Mouse (Mus musculus) embryonic fibroblast, embryonic 13.5 days (primary cell): ENCODE results near the gene Mepe. TPM values are rescaled to one million over a fixed set of nuclear protein-coding genes. Genes with fewer than 3 reads are reported as not detected.

Source experiments
- H3K27ac ChIP-seq: 2 replicates; pipeline ENCODE4 v1.5.1; 2012; ENCODE audit warnings: low read length, control low read depth, inconsistent platforms; ENCODE audit not compliant: insufficient read depth
- H3K4me1 ChIP-seq: 2 replicates; pipeline ENCODE4 v1.6.1; 2011; ENCODE audit warnings: low read length; ENCODE audit not compliant: control insufficient read depth, insufficient read depth
- H3K4me3 ChIP-seq: 2 replicates; pipeline ENCODE4 v1.5.1; 2011; ENCODE audit warnings: mild to moderate bottlenecking, control low read depth, low read length; ENCODE audit not compliant: insufficient read depth
- CTCF ChIP-seq: IDR thresholded peaks from 2 replicates; pipeline ENCODE4 v1.5.1; 2011; ENCODE audit warnings: mild to moderate bottlenecking, control low read depth, low read length, moderate library complexity, borderline replicate concordance; ENCODE audit not compliant: insufficient read depth
- POLR2A ChIP-seq: IDR thresholded peaks from 2 replicates; pipeline ENCODE4 v1.6.1; 2011; ENCODE audit warnings: low read depth, mild to moderate bottlenecking, control low read depth, low read length, moderate library complexity
- polyA plus RNA-seq: library from polyadenylated mRNA; stranded (reverse); fragments of >200 nt; gene quantifications from 2 replicates; pipeline ENCODE4 v1.2.4, GENCODE M21; 2011; ENCODE audit warnings: low read depth; ENCODE audit not compliant: missing spikeins, insufficient read length

Mepe gene
- polyA plus RNA-seq, result not detected in 2 replicates

DNA sequence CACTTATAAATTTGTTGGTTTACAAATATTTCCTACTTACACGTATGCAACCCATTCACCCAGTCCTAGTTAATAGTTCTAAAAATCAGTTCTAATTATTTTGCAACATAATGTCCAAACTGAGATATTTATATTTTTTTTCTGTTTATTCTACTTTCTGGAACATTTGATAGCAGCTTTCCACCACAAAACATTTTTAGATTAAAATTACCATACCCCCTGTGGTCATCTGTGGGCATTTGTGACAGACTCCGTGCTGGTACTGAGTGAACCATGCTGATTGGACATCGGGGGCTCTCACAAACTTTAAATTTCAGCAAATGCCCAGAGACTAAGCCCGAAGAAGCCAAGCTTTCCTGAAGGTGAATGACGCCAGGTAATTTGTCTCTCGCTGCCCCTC, at the start of gene Mepe:
Mepe (plus strand) TSS at position 301 of the 400 bp plus-strand sequence.
- H3K4me3 ChIP-seq, result no peak within 1 kb of the TSS
- no peak within 1 kb of the TSS for H3K27ac ChIP-seq
- no peak for TF ChIP-seq POLR2A
- TF ChIP-seq CTCF, result no peak
- H3K4me1 ChIP-seq, result no peaks in the 10 kb centered on the region

- Histone ChIP-seq H3K4me1 (no peaks in the 10 kb centered on the region), H3K27ac (no peak overlapping the region), H3K4me3 (no peak overlapping the region)
- TF ChIP-seq CTCF, result no peak
- TF ChIP-seq POLR2A, result no peak
Measured at GRCm38 (mm10) chr5:104294201-104294600, 30.9 kb upstream of the Mepe start.

DNA sequence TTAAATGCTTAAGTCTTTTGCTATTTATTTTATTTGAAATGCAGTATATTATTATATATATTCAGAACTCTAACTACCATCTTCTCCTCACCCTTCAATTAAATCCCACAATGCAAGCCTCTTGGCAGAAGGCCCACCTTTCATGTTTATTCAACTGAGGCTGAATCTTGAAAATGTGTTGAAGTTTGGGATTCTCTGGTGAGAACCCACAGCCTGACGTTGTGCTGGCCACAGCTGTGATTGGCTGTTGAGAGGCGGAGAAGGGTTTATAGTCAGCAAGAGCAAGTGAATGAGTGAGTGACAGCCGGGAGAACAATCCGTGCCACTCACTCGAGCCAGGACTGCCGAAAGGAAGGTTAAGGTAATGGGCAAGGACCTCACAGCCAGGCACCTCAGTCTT, 26.1 kb upstream of the Mepe start, which contains the start of gene Ibsp:
Ibsp (plus strand) TSS at position 178 of the 400 bp plus-strand sequence.
- Histone ChIP-seq H3K4me1 (no peaks in the 10 kb centered on the region), H3K4me3 (no peak within 1 kb of the TSS), H3K27ac (no peak within 1 kb of the TSS)
- TF ChIP-seq POLR2A (no peak), CTCF (no peak)

GRCm38 (mm10) chr5:104314073-104314472, 11.1 kb upstream of the Mepe start:
- Histone ChIP-seq H3K4me1 (no peaks in the 10 kb centered on the region), H3K4me3 (no peak overlapping the region), H3K27ac (no peak overlapping the region)
- TF ChIP-seq CTCF, result no peak
- TF ChIP-seq POLR2A, result no peak

GRCm38 (mm10) chr5:104326884-104327283, 1.8 kb downstream of the Mepe start:
- Histone ChIP-seq H3K4me1 (no peaks in the 10 kb centered on the region), H3K27ac (no peak overlapping the region), H3K4me3 (no peak overlapping the region)
- TF ChIP-seq POLR2A (no peak), CTCF (no peak)

- no peak overlapping the region for H3K4me3 ChIP-seq
- TF ChIP-seq POLR2A (no peak), CTCF (no peak)
Measured at GRCm38 (mm10) chr5:104327389-104327788, 2.3 kb downstream of the Mepe start.

GRCm38 (mm10) chr5:104327876-104328275, 2.7 kb downstream of the Mepe start:
- no peak overlapping the region for H3K27ac ChIP-seq
- no peaks in the 10 kb centered on the region for H3K4me1 ChIP-seq
- TF ChIP-seq CTCF, result no peak
- no peak for TF ChIP-seq POLR2A
- H3K4me3 ChIP-seq, result no peak overlapping the region

More at GRCm38 (mm10) chr5:104327389-104327788, 2.3 kb downstream of the Mepe start:
- no peak overlapping the region for H3K27ac ChIP-seq
- no peaks in the 10 kb centered on the region for H3K4me1 ChIP-seq

GRCm38 (mm10) chr5:104328317-104328850, 3.3 kb downstream of the Mepe start:
- Histone ChIP-seq H3K27ac (no peak overlapping the region), H3K4me1 (no peaks in the 10 kb centered on the region), H3K4me3 (no peak overlapping the region)
- TF ChIP-seq CTCF (no peak), POLR2A (no peak)

DNA sequence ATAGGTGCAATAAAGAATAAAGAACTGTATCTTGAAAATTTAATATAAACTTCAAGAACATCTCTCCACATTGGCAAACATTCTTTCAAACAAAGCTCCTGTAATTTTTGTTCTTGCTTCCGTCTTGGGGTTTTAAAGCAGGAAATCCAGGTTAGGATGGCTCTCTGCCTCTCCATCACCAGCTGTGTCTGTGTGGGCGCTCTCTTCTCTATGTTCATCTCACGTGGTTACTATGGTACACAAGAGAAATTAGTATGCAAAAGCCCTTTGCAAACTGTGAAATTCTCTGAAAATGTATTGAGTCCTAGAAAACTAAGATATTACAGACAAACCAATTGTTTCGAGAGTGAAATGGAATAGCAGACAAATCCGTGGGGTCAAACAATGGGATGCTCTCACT, 4.3 kb downstream of the Mepe start:
- no peaks in the 10 kb centered on the region for H3K4me1 ChIP-seq
- H3K27ac ChIP-seq, result no peak overlapping the region
- TF ChIP-seq CTCF, result no peak
- TF ChIP-seq POLR2A, result no peak
- H3K4me3 ChIP-seq, result no peak overlapping the region

DNA sequence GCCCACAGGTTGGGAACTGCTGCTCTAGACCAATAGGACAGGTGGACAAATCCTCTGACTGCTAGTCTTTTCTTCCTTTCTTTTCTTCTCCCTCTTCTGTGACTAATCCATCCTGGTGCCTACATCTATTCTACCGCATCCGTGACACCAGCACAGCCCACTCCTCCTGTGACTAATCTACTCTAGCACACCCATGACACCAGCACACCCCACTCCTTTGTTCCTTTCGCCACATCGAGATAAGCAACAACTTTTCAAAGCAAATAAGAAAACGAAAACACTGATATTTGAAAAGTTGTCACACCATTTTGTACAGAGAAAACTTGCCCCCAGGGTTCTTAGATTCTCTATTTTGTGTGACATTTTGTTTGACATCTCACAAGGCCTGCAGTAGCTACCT, 5.0 kb downstream of the Mepe start:
- TF ChIP-seq CTCF (no peak), POLR2A (no peak)

DNA sequence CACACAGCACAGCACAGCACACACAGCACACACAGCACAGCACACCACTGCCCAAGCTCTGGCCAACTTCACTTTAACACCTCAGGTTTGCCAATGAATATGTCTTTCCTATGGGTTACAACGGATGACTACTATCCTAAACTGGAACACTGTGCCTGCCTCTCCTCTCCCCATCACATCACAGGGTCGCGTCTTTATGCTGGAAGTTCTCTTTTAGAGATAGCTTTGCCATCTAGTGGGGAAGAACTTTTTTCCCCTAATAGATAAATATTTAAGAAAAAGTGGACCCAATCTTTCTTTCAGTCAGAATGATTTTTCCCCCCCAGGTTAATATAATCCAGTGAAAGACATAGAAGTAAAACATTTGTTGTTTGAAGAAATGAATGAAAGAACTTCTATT, 7.2 kb downstream of the Mepe start:
- TF ChIP-seq POLR2A (no peak), CTCF (no peak)
- Histone ChIP-seq H3K4me1 (no peaks in the 10 kb centered on the region), H3K27ac (no peak overlapping the region), H3K4me3 (no peak overlapping the region)

More for the DNA sequence above, 5.0 kb downstream of the Mepe start:
- Histone ChIP-seq H3K4me1 (no peaks in the 10 kb centered on the region), H3K4me3 (no peak overlapping the region), H3K27ac (no peak overlapping the region)
